Mouse (Mus musculus) heart, embryonic 16.5 days (tissue): ENCODE results near the gene Hmgb1. TPM values are rescaled to one million over a fixed set of nuclear protein-coding genes. Genes with fewer than 3 reads are reported as not detected.
A peak's percentile ranks its signal among the peaks of the same experiment; 100 is the strongest.

Experiments used
- ATAC-seq: fragments of 200-750 bp; cut with Nextera tagmentation; replicated peaks from 2 replicates; pipeline ENCODE4 v1.8.0; 2017; ENCODE audit warnings: moderate number of reproducible peaks; ENCODE audit not compliant: insufficient read depth, low FRiP score; ENCODE audit errors: extremely low read depth
- H3K27ac ChIP-seq: fragments of 300-500 bp; sonication (generic); 2 replicates; pipeline ENCODE4 v1.5.1; 2014; ENCODE audit warnings: mild to moderate bottlenecking, low read length, control low read depth, moderate library complexity
- H3K27me3 ChIP-seq: fragments of 300-500 bp; sonication (generic); 2 replicates; pipeline ENCODE4 v1.6.1; 2014; ENCODE audit warnings: low read length, mixed read lengths; ENCODE audit not compliant: control insufficient read depth, insufficient read depth
- H3K36me3 ChIP-seq: fragments of 300-500 bp; sonication (generic); 2 replicates; pipeline ENCODE4 v1.6.1; 2014; ENCODE audit not compliant: control insufficient read depth, insufficient read depth
- H3K4me1 ChIP-seq: fragments of 300-500 bp; sonication (generic); 2 replicates; pipeline ENCODE4 v1.6.1; 2014; ENCODE audit warnings: low read length, mixed read lengths; ENCODE audit not compliant: control insufficient read depth, insufficient read depth
- H3K4me2 ChIP-seq: fragments of 300-500 bp; sonication (generic); 2 replicates; pipeline ENCODE4 v1.6.1; 2014; ENCODE audit warnings: low read depth, mild to moderate bottlenecking, control low read depth, low read length
- H3K4me3 ChIP-seq: fragments of 300-500 bp; sonication (generic); 2 replicates; pipeline ENCODE4 v1.5.1; 2014; ENCODE audit warnings: mild to moderate bottlenecking, control low read depth, low read length
- H3K9ac ChIP-seq: fragments of 300-500 bp; sonication (generic); 2 replicates; pipeline ENCODE4 v1.6.1; 2014; ENCODE audit warnings: low read length, control low read depth
- H3K9me3 ChIP-seq: fragments of 300-500 bp; sonication (generic); replicated peaks from 2 replicates; pipeline ENCODE4 v1.6.1; 2016; ENCODE audit warnings: low read length; ENCODE audit not compliant: control insufficient read depth
- WGBS: fragments of 180-500 bp; shearing (Covaris S2); extraction: QIAGEN DNeasy Blood & Tissue Kit; methylation state at CpG from one replicate; pipeline ENCODE4 v1.1.7; 2014; 5-methylcytosine and 5-hydroxymethylcytosine counted together
- polyA plus RNA-seq: library from polyadenylated mRNA; unstranded; fragments of >200 nt; fragmentation: Nextera tagmentation; extraction: Ambion mirVana; gene quantifications from 2 replicates; pipeline ENCODE4 v1.2.1, GENCODE M21; 2015

Gene Hmgb1
- polyA plus RNA-seq, 1 experiment from 2014 or later: 757 TPM

DNA sequence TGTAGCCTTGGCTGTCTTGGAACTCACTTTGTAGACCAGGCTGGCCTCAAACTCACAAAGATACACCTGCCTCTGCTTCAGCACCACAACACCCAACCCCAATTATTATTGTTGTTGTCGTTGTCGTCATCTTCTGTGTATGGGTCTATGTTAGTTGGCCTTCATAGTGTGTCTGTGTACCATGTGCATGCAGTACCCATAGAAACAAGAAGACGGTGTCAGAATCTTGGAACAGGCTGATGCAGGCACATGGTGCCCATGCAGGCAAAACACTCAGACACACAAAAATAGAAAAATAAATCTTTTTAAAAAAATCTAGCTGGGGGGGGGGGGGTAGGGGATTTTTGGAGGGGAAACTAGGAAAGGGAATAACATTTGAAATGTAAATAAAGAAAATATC lies 167.1 kb downstream of the Hmgb1 start:
- peaks cover 5% of the 10 kb centered on the region for H3K9me3 ChIP-seq
- H3K27ac ChIP-seq: no peak overlapping the region
- no peaks in the 10 kb centered on the region for H3K36me3 ChIP-seq
- no peaks in the 10 kb centered on the region for H3K27me3 ChIP-seq
- ATAC-seq: no peak
- no peak overlapping the region for H3K9ac ChIP-seq
- H3K4me2 ChIP-seq: no peak overlapping the region
- no peak overlapping the region for H3K4me3 ChIP-seq
- peaks cover 10% of the 10 kb centered on the region for H3K4me1 ChIP-seq
- 88% methylated on average over 3 of the region's 3 CpGs for WGBS

DNA sequence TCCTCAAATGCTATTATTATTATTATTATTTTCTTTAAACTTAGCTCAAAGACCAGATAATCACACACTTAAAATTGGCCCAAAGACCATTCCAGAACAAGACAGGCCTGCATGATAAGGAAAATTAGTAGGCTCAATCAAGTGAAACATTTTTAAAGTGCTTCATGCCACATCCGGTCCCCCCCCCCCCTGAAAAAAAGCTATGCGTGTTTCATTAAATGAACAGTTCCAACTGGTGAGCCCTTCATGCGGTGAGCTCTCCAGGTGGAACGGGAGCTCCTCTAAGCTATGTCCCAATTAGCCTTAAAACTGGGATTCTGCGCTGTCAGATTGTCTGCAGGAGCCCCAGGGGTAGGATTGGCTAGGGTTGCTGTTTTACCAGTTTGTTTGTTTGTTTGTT lies 168.0 kb downstream of the Hmgb1 start:
- H3K36me3 ChIP-seq: no peaks in the 10 kb centered on the region
- no peak overlapping the region for H3K9ac ChIP-seq
- peak overlapping the region; percentile 87 for H3K4me2 ChIP-seq
- no peak for ATAC-seq
- 66% methylated on average over 5 of the region's 5 CpGs for WGBS
- H3K27ac ChIP-seq: no peak overlapping the region
- H3K27me3 ChIP-seq: no peaks in the 10 kb centered on the region
- peaks cover 10% of the 10 kb centered on the region for H3K4me1 ChIP-seq
- no peak overlapping the region; the same call in 1 of the 2 replicates for H3K4me3 ChIP-seq
- H3K9me3 ChIP-seq: peaks cover 5% of the 10 kb centered on the region

DNA sequence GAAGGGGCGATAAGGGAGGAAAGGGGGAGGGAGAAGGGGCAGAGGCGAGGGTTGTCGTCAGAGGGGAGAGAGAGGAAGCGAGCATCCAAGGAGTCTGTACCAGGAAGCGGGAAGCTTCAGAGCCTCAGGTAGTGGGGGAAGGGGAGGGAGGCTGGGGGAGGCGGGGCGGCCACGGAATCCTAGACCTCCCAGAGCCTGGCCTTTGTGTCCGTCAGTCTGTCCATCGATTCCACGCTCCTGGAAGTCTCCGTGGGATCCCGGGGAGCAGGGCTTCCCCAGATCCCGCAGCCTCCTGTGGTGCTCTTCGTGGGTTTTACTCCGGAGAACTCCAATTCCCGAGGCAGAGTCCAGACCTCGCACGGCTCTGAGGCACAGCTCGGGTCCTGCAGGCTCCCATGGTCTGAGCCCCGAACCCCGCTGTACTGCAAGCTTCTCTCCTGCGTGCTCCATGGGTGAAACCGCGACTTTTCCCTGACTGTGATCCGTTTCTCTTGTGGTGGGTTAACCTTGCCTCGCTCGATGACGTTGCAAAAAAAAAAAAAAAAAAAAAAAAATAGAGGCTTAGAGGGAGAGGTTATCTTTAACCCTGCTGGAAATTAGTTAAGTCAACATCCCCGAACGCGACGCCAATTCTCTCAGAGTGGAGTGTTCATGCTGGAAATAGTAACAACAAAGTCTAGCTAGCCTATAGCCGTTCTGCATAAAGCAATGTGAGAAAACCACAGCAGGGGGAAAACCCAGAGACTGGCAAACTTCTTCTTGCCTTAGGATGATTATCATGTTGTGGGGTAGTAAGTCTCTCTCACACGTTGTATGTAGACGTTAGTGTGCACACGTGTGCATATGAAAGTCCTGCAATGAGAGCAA lies 168.7 kb downstream of the Hmgb1 start:
- Histone ChIP-seq H3K9me3 (peaks cover 5% of the 10 kb centered on the region), H3K9ac (peak overlapping the region; percentile 80), H3K27me3 (no peaks in the 10 kb centered on the region), H3K4me1 (peaks cover 10% of the 10 kb centered on the region), H3K4me3 (peak overlapping the region; percentile 58), H3K36me3 (no peaks in the 10 kb centered on the region), H3K4me2 (peak overlapping the region; percentile 87), H3K27ac (peak overlapping the region; percentile 71)
- peak; percentile 47 for ATAC-seq
- 2% methylated on average over 37 of the region's 37 CpGs for WGBS

GRCm38 (mm10) chr5:149014600-149015268 lies 169.6 kb downstream of the Hmgb1 start:
- peak overlapping the region; percentile 87 for H3K4me2 ChIP-seq
- no peaks in the 10 kb centered on the region for H3K36me3 ChIP-seq
- ATAC-seq: no peak
- H3K9ac ChIP-seq: peak overlapping the region; percentile 37; the same call in 1 of the 2 replicates
- peak overlapping the region; percentile 18; the same call in 1 of the 2 replicates for H3K27ac ChIP-seq
- WGBS: 27% methylated on average over 17 of the region's 17 CpGs
- no peaks in the 10 kb centered on the region for H3K27me3 ChIP-seq
- H3K4me1 ChIP-seq: peaks cover 10% of the 10 kb centered on the region
- peak overlapping the region; percentile 58 for H3K4me3 ChIP-seq
- H3K9me3 ChIP-seq: peaks cover 5% of the 10 kb centered on the region

DNA sequence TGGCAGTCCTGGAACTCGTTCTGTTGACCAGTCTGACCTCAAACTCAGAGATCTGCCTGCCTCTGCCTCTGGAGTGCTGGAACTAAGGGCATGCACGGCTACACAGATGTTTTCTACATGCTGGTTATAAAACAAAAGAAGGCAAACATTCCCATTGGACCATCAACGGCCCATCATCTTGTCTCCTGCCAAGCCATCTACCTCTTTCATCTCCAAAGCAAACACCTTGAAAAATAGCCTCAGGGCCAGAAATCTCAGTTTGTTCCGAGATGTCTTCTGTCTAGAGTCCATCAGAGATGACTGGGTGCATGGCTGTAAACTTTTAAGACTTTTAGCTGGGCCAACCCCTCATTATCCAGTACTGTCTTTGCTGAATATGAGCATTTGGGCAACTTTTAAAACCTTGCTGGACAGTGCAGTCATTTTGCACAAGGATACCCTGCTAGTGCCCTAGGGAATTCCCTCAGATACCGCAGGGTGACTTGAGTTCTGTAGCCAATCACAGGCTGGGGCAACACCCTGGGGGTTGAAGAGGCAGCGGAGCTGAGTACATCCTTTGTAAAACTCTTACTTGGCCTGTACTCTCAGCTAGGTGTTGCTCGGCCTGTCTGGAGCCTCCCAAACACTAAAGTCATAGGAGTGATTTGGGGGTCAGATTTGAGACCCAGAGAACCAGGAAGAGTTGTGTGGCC lies 170.3 kb downstream of the Hmgb1 start:
- H3K27me3 ChIP-seq: no peaks in the 10 kb centered on the region
- H3K9me3 ChIP-seq: peaks cover 5% of the 10 kb centered on the region
- no peak overlapping the region for H3K4me3 ChIP-seq
- no peaks in the 10 kb centered on the region for H3K36me3 ChIP-seq
- ATAC-seq: no peak
- no peak overlapping the region for H3K27ac ChIP-seq
- 86% methylated on average over 7 of the region's 7 CpGs for WGBS
- H3K9ac ChIP-seq: no peak overlapping the region
- H3K4me1 ChIP-seq: peaks cover 10% of the 10 kb centered on the region
- no peak overlapping the region for H3K4me2 ChIP-seq

DNA sequence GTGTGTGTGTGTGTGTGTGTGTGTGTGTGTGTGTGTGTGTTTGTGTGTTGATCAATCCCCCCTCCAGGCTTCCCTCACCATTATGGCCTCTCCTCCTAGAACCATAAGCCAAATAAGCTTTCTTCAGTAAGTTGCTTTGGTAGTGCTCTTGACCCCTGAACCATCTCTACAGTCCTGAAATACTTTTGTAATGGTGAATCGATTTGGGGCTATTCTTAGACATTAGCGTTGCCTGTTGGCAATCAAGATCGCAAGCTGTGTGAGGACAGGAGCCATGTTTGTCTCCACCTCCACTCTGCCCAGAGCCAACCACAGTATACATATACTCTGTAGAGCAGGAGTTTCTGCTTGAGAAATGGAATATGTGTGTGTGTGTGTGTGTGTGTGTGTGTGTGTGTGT lies 175.2 kb downstream of the Hmgb1 start:
- 49% methylated on average over 3 of the region's 3 CpGs for WGBS
- Histone ChIP-seq H3K4me2 (no peak overlapping the region), H3K4me3 (no peak overlapping the region), H3K27me3 (no peaks in the 10 kb centered on the region), H3K36me3 (no peaks in the 10 kb centered on the region), H3K27ac (no peak overlapping the region), H3K9me3 (peaks cover 5% of the 10 kb centered on the region), H3K4me1 (peaks cover 16% of the 10 kb centered on the region), H3K9ac (no peak overlapping the region)
- ATAC-seq: no peak

DNA sequence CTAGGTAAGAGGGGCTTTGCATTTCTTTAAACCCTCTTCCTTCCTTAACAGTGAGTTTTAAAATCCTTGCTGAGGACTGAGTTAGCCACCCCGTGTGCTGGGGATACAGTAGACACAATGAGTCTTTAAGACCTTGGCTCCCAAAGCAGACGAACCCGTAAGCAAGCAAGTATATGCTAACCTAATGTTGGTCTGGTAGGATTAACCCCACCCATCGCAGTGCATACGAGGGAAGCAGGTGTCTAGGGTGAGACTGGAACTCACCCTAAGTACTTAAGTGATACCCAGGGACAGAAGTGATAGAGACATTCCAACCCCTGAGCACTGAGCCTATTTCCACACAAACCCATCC lies 177.0 kb downstream of the Hmgb1 start:
- Histone ChIP-seq H3K9ac (peak overlapping the region; percentile 68), H3K27ac (peak overlapping the region; percentile 73), H3K9me3 (peaks cover under 1% of the 10 kb centered on the region; the same call in 1 of the 2 replicates), H3K36me3 (no peaks in the 10 kb centered on the region), H3K4me3 (peak overlapping the region; percentile 31), H3K4me2 (peak overlapping the region; percentile 56), H3K27me3 (no peaks in the 10 kb centered on the region), H3K4me1 (peaks cover 16% of the 10 kb centered on the region)
- WGBS: 42% methylated on average over 5 of the region's 5 CpGs
- no peak; the same call in 1 of the 2 replicates for ATAC-seq

GRCm38 (mm10) chr5:149006362-149007294 lies 177.7 kb downstream of the Hmgb1 start:
- 12% methylated on average over 26 of the region's 26 CpGs for WGBS

More at GRCm38 (mm10) chr5:149006362-149007294, 177.7 kb downstream of the Hmgb1 start:
- Histone ChIP-seq H3K27ac (peak overlapping the region; percentile 73), H3K4me1 (peaks cover 16% of the 10 kb centered on the region), H3K9me3 (no peaks in the 10 kb centered on the region), H3K36me3 (no peaks in the 10 kb centered on the region), H3K9ac (peak overlapping the region; percentile 68), H3K4me3 (peak overlapping the region; percentile 45), H3K27me3 (no peaks in the 10 kb centered on the region), H3K4me2 (peak overlapping the region; percentile 78)
- peak; percentile 86 for ATAC-seq
